Mouse (Mus musculus): ENCODE results near the gene Rngtt. TPM values are rescaled to one million over a fixed set of nuclear protein-coding genes. Genes with fewer than 3 reads are reported as not detected.
A peak's percentile ranks its signal among the peaks of the same experiment; 100 is the strongest.
"Not testable (repeated sequence)": the region's sequence is repeated elsewhere in the genome, so short reads cannot be mapped to it uniquely, and the experiment has no call there.

Gene Rngtt
- polyA plus RNA-seq, 1 experiment = 15.0 TPM

DNA sequence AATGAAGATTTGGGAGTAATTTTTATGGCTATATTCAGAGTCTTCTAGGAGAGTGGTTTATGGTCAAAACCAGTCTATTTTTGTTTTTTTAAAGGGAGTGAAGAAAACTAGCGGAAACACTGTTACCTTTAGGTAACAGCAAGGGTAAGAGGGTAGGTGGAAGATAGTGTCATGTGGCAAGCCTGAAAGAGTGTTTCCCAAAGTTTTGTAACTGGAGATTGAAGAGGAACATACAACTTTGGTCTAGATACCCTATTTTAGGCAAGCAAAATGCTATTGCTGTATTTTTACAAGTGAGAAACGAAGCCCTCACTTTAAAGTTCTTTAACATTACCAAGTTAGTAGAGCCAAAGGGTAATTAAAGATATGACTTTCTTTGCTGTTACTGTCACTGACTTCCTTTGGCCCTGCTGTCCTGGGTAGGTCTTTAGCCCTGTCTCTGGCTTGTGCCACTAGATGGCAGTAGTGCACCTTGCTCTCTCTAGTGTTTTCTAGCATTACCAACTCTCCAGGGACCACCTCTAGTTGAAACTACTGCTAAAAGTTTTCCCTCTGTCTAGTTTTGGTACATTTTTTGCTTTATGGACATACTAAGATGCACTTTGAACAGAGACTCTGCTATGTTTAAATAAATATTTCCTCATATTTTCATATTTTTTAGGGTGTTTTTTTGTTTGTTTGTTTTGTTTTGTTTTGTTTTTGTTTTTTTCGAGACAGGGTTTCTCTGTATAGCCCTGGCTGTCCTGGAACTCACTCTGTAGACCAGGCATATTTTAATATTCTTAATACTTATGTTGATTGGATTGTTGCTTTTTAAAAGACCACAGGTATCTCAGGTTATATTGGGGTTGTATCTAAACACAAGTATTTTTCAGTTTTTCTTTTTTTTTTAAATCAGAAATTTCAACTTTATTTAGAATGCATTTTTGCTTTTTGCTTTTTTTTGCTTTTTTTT lies 86.4 kb downstream of the Rngtt start:
- DNase-seq (ENCODE audit: low read depth) = peak; percentile 93
- TF ChIP-seq POLR2A (IDR thresholded peaks at IDR 0.05; ENCODE audit: borderline replicate concordance, extremely low read depth, insufficient read depth, insufficient read length, poor library complexity, severe bottlenecking) (no peak), CTCF (IDR thresholded peaks at IDR 0.05; ENCODE audit: borderline replicate concordance, extremely low read depth, insufficient read depth, insufficient read length) (peak; percentile 89)

DNA sequence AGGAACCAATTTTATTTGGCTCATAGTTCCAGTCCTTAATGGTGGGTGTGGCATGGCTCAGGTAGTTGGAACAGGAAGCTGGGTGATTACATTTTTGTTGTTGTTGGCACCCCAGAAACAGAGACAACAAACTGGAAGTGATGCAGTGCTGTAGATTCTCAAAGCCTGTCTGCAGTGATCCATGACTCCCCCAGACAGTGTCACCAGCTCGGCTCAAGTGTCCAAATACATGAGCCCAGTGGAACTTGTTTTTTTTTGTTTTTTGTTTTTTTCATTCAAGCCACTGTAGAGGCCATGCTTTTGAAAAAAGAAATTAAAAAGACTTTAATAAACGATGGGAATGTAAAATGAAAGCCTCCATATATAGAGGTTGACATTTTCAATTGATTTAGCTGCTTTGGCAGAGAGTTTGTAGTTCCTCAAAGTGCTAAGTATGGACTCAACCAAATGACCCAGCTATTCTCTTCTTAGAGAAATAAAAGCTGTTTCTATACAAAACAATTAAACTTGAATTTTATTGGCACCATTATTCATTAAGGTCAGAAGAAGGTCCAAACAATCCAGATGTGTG lies 95.7 kb downstream of the Rngtt start:
- DNase-seq (ENCODE audit: low read depth) = no peak
- TF ChIP-seq POLR2A (IDR thresholded peaks at IDR 0.05; ENCODE audit: borderline replicate concordance, extremely low read depth, insufficient read depth, insufficient read length, poor library complexity, severe bottlenecking) = no peak
- TF ChIP-seq CTCF (IDR thresholded peaks at IDR 0.05; ENCODE audit: borderline replicate concordance, extremely low read depth, insufficient read depth, insufficient read length) = no peak

DNA sequence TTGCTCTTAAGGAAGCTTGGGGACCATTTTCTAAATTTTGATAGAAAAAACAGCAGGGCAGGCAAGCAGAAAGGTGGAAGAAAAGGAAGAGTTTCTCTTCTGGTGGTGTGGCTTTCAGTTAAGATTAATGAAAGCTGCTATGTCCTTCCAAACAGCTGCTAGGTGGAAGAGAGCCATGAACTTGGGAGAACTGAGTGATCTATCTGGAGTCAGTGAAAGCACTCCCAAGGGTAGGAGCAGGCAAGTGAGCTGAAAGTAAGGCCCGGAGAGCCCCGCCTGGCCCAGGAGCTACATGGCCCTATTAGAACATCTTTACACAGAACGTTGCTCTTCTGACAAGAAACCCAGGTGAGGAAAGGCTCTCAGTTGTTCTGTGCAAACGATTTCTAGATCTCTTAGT lies 103.7 kb downstream of the Rngtt start:
- DNase-seq (ENCODE audit: low read depth) = no peak

DNA sequence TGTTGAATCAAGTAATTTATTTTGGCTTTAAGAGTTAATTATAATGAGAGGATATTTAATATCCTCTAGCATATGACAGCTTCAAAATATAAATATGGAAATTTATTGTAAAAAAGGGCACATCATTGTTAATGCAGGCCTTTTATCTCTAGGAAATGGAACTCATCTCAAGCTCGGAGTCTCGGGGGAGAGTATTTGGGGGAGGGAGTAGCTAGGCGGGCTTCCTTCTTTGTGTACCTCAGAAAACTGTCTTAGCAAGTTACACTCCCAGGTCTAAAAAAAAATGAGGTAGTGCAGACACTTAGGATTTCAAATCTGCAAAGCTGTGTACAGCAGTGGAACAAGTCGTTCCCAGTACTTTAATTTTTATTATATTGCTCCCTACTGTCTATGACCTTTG lies 104.7 kb downstream of the Rngtt start:
- DNase-seq (ENCODE audit: low read depth) = peak; percentile 53
- TF ChIP-seq CTCF (IDR thresholded peaks at IDR 0.05; ENCODE audit: borderline replicate concordance, extremely low read depth, insufficient read depth, insufficient read length) = no peak
- no peak for TF ChIP-seq POLR2A (IDR thresholded peaks at IDR 0.05; ENCODE audit: borderline replicate concordance, extremely low read depth, insufficient read depth, insufficient read length, poor library complexity, severe bottlenecking)

More for the DNA sequence above, 103.7 kb downstream of the Rngtt start:
- no peak for TF ChIP-seq POLR2A (IDR thresholded peaks at IDR 0.05; ENCODE audit: borderline replicate concordance, extremely low read depth, insufficient read depth, insufficient read length, poor library complexity, severe bottlenecking)
- TF ChIP-seq CTCF (IDR thresholded peaks at IDR 0.05; ENCODE audit: borderline replicate concordance, extremely low read depth, insufficient read depth, insufficient read length) = no peak

DNA sequence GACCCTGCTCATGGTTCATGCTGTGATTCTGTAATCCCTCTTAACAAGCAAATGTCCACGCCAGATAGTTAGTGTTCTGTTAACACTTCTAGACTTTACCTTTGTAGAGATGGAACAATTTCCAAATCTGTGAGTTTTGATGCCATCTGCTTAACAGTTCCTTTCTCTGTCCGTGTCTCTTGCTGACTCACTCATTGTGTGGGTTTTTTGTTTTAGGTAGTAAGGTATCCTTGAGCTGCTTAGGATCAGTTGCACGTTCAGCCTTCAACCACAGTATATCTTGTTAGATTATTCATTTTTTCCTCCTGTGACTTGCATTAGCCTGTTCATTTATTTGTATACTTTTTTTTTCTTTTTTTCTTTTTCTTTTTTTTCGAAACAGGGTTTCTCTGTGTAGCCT lies 107.3 kb downstream of the Rngtt start:
- no peak for TF ChIP-seq CTCF (IDR thresholded peaks at IDR 0.05; ENCODE audit: borderline replicate concordance, extremely low read depth, insufficient read depth, insufficient read length)
- TF ChIP-seq POLR2A (IDR thresholded peaks at IDR 0.05; ENCODE audit: borderline replicate concordance, extremely low read depth, insufficient read depth, insufficient read length, poor library complexity, severe bottlenecking) = no peak

DNA sequence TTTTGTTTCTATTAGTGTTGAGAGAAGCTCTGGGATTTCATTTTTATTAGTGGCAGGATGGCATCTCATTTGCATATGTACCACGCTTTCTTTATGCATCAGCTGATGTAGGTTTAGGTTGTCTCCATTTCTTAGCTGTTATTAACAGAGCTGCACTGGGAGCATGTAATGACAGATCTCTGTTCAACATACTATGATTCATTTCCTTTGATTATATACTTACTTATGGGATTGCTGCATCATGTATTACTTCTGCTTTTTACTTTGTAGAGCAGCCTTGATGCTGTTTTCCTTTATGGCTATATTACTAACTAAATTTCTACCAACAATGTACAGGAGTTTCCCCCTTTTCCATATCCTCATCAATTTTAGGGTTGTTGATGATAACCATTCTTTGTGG lies 109.5 kb downstream of the Rngtt start:
- no peak for DNase-seq (ENCODE audit: low read depth)
- TF ChIP-seq POLR2A (IDR thresholded peaks at IDR 0.05; ENCODE audit: borderline replicate concordance, extremely low read depth, insufficient read depth, insufficient read length, poor library complexity, severe bottlenecking) = no peak
- TF ChIP-seq CTCF (IDR thresholded peaks at IDR 0.05; ENCODE audit: borderline replicate concordance, extremely low read depth, insufficient read depth, insufficient read length) = no peak

More for the DNA sequence above, 107.3 kb downstream of the Rngtt start:
- no peak for DNase-seq (ENCODE audit: low read depth)

DNA sequence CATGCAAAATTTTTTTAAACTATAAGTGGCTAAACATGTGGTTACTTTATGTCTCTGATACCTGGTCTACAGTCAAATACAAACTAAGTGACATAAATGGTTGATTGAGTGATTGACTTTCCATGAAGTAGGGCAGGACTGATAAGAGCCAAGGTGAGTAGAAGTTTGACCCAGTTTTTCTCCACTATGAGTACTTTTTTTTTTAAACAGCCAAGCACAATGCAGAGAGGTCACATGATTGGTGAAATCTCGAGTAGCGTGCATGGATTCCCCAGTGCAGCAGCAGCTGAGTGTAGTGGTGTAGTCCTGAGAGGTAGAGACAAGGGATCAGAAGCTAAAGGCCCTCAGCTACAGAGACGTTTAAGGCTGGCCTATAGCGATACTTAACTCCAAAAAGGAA lies 118.7 kb downstream of the Rngtt start:
- TF ChIP-seq CTCF (IDR thresholded peaks at IDR 0.05; ENCODE audit: borderline replicate concordance, extremely low read depth, insufficient read depth, insufficient read length) (no peak), POLR2A (IDR thresholded peaks at IDR 0.05; ENCODE audit: borderline replicate concordance, extremely low read depth, insufficient read depth, insufficient read length, poor library complexity, severe bottlenecking) (no peak)
- no peak for DNase-seq (ENCODE audit: low read depth)

DNA sequence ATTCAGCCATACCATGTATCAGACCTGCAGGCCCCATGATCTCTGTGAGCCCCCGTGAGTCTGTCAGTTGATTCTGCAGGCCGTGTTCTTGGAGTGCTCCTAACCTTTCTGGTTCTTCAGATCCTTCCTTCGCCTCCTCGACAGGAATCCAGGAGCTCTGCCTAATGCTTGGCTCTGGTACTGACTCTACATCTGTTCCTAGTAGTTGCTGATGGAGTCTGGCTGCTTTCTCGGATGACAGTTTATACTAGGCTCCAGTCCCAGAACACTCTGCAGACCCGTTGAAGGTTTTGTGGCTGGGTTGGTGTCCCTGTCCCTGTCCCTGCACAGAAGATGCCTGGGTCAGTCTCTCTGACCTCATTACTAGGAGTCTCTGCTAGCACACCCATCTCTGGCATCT lies 131.8 kb downstream of the Rngtt start:
- peak; percentile 31 for DNase-seq (ENCODE audit: low read depth)
- TF ChIP-seq POLR2A (IDR thresholded peaks at IDR 0.05; ENCODE audit: borderline replicate concordance, extremely low read depth, insufficient read depth, insufficient read length, poor library complexity, severe bottlenecking) = no peak
- no peak for TF ChIP-seq CTCF (IDR thresholded peaks at IDR 0.05; ENCODE audit: borderline replicate concordance, extremely low read depth, insufficient read depth, insufficient read length)

DNA sequence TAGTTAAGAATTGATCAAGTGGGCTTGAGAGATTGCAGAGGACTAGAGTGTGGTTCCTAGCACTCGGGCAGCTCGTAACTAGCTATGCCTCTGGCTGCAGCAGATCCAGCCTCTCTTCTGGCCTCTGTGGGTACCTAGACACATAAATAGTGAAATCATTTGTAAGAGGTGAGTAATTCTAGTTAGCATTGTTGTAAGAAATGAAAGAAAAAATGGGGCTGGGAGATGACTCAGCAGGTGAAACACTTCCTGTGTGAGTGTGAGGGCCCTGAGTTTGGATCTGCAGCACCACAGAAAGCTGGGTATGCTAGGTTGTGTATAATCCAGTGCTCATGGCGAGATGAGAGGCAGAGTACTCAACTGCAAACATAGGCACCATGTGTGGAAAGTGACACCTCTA lies 136.2 kb downstream of the Rngtt start:
- TF ChIP-seq POLR2A (IDR thresholded peaks at IDR 0.05; ENCODE audit: borderline replicate concordance, extremely low read depth, insufficient read depth, insufficient read length, poor library complexity, severe bottlenecking) = no peak
- no peak for TF ChIP-seq CTCF (IDR thresholded peaks at IDR 0.05; ENCODE audit: borderline replicate concordance, extremely low read depth, insufficient read depth, insufficient read length)
- DNase-seq (ENCODE audit: low read depth) = no peak

DNA sequence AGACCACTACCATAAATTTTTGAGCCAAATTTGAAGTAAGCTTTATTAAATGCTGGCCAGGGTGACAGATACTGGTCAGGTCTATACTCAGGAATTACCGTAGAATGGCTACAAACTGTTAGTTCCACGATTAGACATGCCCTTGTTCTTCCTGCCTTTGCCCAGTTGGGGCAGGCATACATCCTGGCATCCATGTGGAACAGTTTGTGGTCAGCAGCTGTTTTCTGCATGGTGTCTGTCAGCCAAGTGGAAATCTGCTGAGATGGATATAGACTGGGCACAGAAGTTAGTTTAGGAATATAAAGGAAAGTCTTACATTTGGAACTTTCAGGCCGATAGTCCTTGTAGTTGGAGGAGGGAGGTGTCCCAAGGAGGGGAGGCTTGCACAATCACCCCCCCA lies 136.8 kb downstream of the Rngtt start:
- no peak for TF ChIP-seq CTCF (IDR thresholded peaks at IDR 0.05; ENCODE audit: borderline replicate concordance, extremely low read depth, insufficient read depth, insufficient read length)
- DNase-seq (ENCODE audit: low read depth) = no peak

DNA sequence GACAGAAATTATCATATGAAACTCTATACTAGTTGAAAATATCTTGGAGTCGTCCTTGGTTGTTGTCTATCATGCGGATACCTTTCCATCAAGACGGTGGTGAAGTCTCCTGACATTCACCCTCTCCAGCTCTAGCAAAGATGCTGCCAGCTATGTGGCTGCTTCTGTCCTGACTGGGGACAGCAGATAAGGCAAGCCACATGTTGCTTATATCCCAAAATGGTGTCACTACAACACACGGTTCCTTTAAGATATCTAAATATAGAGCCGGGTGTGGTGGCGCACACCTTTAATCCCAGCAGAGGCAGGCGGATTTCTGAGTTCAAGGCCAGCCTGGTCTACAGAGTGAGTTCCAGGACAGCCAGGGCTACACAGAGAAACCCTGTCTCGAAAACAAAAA lies 140.2 kb downstream of the Rngtt start:
- not testable (repeated sequence) for DNase-seq (ENCODE audit: low read depth)

DNA sequence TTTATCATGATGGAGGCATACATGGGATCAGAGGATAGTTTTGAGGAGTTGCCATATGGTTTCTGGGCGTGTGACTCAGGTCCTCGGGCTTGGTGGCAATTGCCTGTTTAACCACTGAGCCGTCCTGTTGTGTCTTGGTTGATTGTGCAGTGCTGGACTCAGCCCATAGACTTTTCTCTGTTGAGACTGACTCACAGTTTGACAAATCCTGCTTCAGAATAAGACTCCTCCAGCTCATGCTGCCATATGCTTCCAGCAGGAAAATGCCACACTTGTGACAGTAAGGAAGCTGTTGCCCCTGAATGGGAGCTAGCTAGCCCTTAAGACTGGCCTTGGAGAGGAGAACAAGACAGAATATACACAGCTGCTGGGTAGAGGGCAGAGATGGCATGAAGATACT lies 149.7 kb downstream of the Rngtt start:
- no peak for TF ChIP-seq POLR2A (IDR thresholded peaks at IDR 0.05; ENCODE audit: borderline replicate concordance, extremely low read depth, insufficient read depth, insufficient read length, poor library complexity, severe bottlenecking)
- DNase-seq (ENCODE audit: low read depth) = no peak

All from brain, embryonic 14.5 days (tissue).